In the genomic region with DNA sequence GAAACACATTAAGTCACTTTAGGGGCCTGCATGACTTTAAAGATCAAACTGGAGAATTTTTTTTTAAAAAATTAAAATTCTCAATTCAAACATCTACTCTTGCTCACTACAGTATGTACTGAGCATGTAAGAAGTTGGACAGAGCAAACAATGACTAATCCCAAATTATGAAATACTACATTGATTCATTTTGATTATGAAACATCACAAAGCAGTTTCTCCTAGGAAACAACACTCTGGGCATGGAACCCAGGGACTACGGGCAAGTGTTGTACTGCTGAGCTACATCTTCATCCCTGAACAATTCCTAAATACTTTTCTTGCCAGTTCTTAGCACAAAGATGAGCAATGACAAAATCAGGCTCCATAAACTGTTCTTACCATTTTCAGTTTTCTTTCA, we compare ENCODE assay signal across 24 mouse cellular contexts. TPM values are rescaled to one million over a fixed set of nuclear protein-coding genes. Genes with fewer than 3 reads are reported as not detected.
DNase-seq lines count a peak whose midpoint lies in the region; ATAC-seq and TF ChIP-seq lines count a peak whose summit lies in the region.
"Had no signal": no experiment of that assay in that cellular context is flagged by ENCODE, and none has a peak within 500 bp of the region (broad histone marks: within the 10 kb centered on the region; RNA-seq: fewer than 3 reads in every experiment).

No protein-coding gene starts in this region.

- dilution Hi-C loops in CH12.LX (cut with MboI; ENCODE audit: extremely low pct_ligation_motif_present, extremely low pct_unique_long_range_greater_than_20kb, low sequenced_read_pairs), result no loop called here

- TF ChIP-seq RAD21 in CH12.LX (IDR thresholded peaks at IDR 0.05; ENCODE audit: low read depth, low read length), result no peak

- in situ Hi-C loops in CH12.LX (cut with MboI; ENCODE audit: low pct_ligation_motif_present, low pct_unique_long_range_greater_than_20kb, low sequenced_read_pairs), result no loop called here

- H3K27me3 ChIP-seq in lung, postnatal 0 days (replicated peaks; ENCODE audit: insufficient read depth, low read length), result no peaks in the 10 kb centered on the region
- no peaks in the 10 kb centered on the region for H3K27me3 ChIP-seq in CH12.LX (replicated peaks)
- H3K27me3 ChIP-seq in forebrain, embryonic 15.5 days, result no peaks in the 10 kb centered on the region
- H3K27me3 ChIP-seq: stomach, embryonic 15.5 days had no signal

- no peak for TF ChIP-seq POLR2A in CH12.LX (IDR thresholded peaks at IDR 0.05; ENCODE audit: low read depth, low read length)

- H3K36me3 ChIP-seq in lung, postnatal 0 days (ENCODE audit: insufficient read depth, low read length), result no peaks in the 10 kb centered on the region
- peaks cover 0 to 4% of the 10 kb centered on the region in 2 experiments for H3K36me3 ChIP-seq in CH12.LX (replicated peaks in 1 of 2; ENCODE audit: control insufficient read depth in 1 of 2, insufficient read depth in 1 of 2, low read length in 1 of 2)
- H3K36me3 ChIP-seq in forebrain, embryonic 15.5 days, result no peaks in the 10 kb centered on the region
- H3K36me3 ChIP-seq: embryonic facial prominence, embryonic 12.5 days; kidney, embryonic 15.5 days; limb, embryonic 15.5 days; neural tube, embryonic 15.5 days; stomach, embryonic 15.5 days had no signal

- 66% methylated on average over 1 of the region's 1 CpGs for WGBS in lung, postnatal 0 days
- WGBS in forebrain, embryonic 15.5 days, result 67% methylated on average over 1 of the region's 1 CpGs

- no peak overlapping the region for H3K9ac ChIP-seq in lung, postnatal 0 days (replicated peaks; ENCODE audit: low read depth)
- H3K9ac ChIP-seq in CH12.LX (ENCODE audit: insufficient read depth, low read depth), result peak overlapping the region; percentile 68
- H3K9ac ChIP-seq in forebrain, embryonic 15.5 days (replicated peaks), result no peak overlapping the region
- H3K9ac ChIP-seq: embryonic facial prominence, embryonic 12.5 days; forebrain, embryonic 13.5 days; kidney, embryonic 15.5 days; limb, embryonic 15.5 days; lung, embryonic 14.5 days; neural tube, embryonic 15.5 days; stomach, embryonic 15.5 days had no signal

- no peaks in the 10 kb centered on the region for H3K9me3 ChIP-seq in lung, postnatal 0 days (ENCODE audit: low read length)
- no peaks in the 10 kb centered on the region for H3K9me3 ChIP-seq in CH12.LX (replicated peaks; ENCODE audit: low read length)
- H3K9me3 ChIP-seq in forebrain, embryonic 15.5 days, result no peaks in the 10 kb centered on the region
- H3K9me3 ChIP-seq: embryonic facial prominence, embryonic 12.5 days; forebrain, embryonic 13.5 days; kidney, embryonic 15.5 days; limb, embryonic 15.5 days; neural tube, embryonic 15.5 days; stomach, embryonic 15.5 days had no signal

- no peaks in the 10 kb centered on the region for H3K4me1 ChIP-seq in lung, postnatal 0 days (ENCODE audit: insufficient read depth, low read depth, low read length)
- peaks cover 3 to 37% of the 10 kb centered on the region in 2 experiments; a peak in 3 of 4 replicates for H3K4me1 ChIP-seq in CH12.LX (ENCODE audit: control insufficient read depth in 1 of 2, insufficient read depth in 2 of 2)
- no peaks in the 10 kb centered on the region for H3K4me1 ChIP-seq in forebrain, embryonic 15.5 days
- H3K4me1 ChIP-seq: embryonic facial prominence, embryonic 12.5 days; forebrain, embryonic 13.5 days; kidney, embryonic 15.5 days; limb, embryonic 15.5 days; neural tube, embryonic 15.5 days; stomach, embryonic 15.5 days had no signal

- no peak for TF ChIP-seq EP300 in lung, postnatal 0 days (IDR thresholded peaks at IDR 0.05)
- TF ChIP-seq EP300 in CH12.LX (IDR thresholded peaks at IDR 0.05; ENCODE audit: low read length), result no peak

- no peak for DNase-seq in frontal cortex, postnatal 36 days (ENCODE audit: low spot score in 2 of 2)
- DNase-seq in lung, postnatal 0 days (ENCODE audit: low spot score), result peak; percentile 35
- no peak for DNase-seq in lung, postnatal 4 days
- DNase-seq in CH12.LX (ENCODE audit: extremely low read depth), result no peak
- no peak for DNase-seq in cerebellum, adult 18-20 months
- DNase-seq: adrenal gland, postnatal 10 days; B cell, adult 2 months; cerebellum, adult 2 months; spleen, adult 18-20 months had no signal

- TF ChIP-seq CTCF in lung, postnatal 0 days (IDR thresholded peaks at IDR 0.05), result no peak
- no peak for TF ChIP-seq CTCF in CH12.LX (conservative IDR thresholded peaks at IDR 0.05 in 1 of 2, IDR thresholded peaks at IDR 0.05 in 1 of 2; ENCODE audit: low read depth in 2 of 2, low read length in 2 of 2)

- peaks cover 7% of the 10 kb centered on the region for H3K79me2 ChIP-seq in CH12.LX (replicated peaks; ENCODE audit: control insufficient read depth, extremely low read depth, insufficient read depth, poor library complexity, severe bottlenecking)

- ATAC-seq in frontal cortex, adult (ENCODE audit: low TSS enrichment), result peak; percentile 19
- ATAC-seq in lung, postnatal 0 days, result peak; percentile 50
- ATAC-seq in granulocyte monocyte progenitor cell, adult 5-6 weeks (replicated peaks; ENCODE audit: poor library complexity, severe bottlenecking), result peak; percentile 60
- no peak for ATAC-seq in forebrain, embryonic 15.5 days (replicated peaks)
- ATAC-seq: hindbrain, embryonic 16.5 days; intestine, embryonic 16.5 days; midbrain, embryonic 16.5 days had no signal

- H3K4me3 ChIP-seq in lung, postnatal 0 days (ENCODE audit: low read depth, low read length), result no peak overlapping the region
- H3K4me3 ChIP-seq in CH12.LX (replicated peaks in 1 of 3; ENCODE audit: low read depth in 2 of 3, low read length in 2 of 3, poor library complexity in 1 of 3), result peak overlapping the region; percentile 38 to 70 (median 52)
- H3K4me3 ChIP-seq in forebrain, embryonic 15.5 days, result no peak overlapping the region
- H3K4me3 ChIP-seq: embryonic facial prominence, embryonic 12.5 days; erythroblast, embryonic 14.5 days; forebrain, embryonic 13.5 days; heart, adult 2 months; kidney, embryonic 15.5 days; limb, embryonic 15.5 days; neural tube, embryonic 15.5 days; stomach, embryonic 15.5 days had no signal

- H3K27ac ChIP-seq in lung, postnatal 0 days (ENCODE audit: low read length), result no peak overlapping the region
- H3K27ac ChIP-seq in CH12.LX (ENCODE audit: insufficient read depth, low read depth), result peak overlapping the region; percentile 52; the same call in 1 of the 2 replicates
- no peak overlapping the region for H3K27ac ChIP-seq in forebrain, embryonic 15.5 days (replicated peaks)
- H3K27ac ChIP-seq: embryonic facial prominence, embryonic 12.5 days; forebrain, embryonic 13.5 days; heart, adult 2 months; kidney, embryonic 15.5 days; limb, embryonic 15.5 days; neural tube, embryonic 15.5 days; stomach, embryonic 15.5 days had no signal

- no peak overlapping the region for H3K4me2 ChIP-seq in lung, postnatal 0 days (replicated peaks; ENCODE audit: low read depth, low read length)
- peak overlapping the region; percentile 89 for H3K4me2 ChIP-seq in CH12.LX (ENCODE audit: insufficient read depth, low read depth, poor library complexity, severe bottlenecking)
- no peak overlapping the region for H3K4me2 ChIP-seq in forebrain, embryonic 15.5 days (replicated peaks)
- H3K4me2 ChIP-seq: embryonic facial prominence, embryonic 12.5 days; forebrain, embryonic 13.5 days; kidney, embryonic 15.5 days; limb, embryonic 15.5 days; lung, embryonic 14.5 days; neural tube, embryonic 15.5 days; stomach, embryonic 15.5 days had no signal

TF ChIP-seq in CH12.LX, 34 proteins besides CTCF, POLR2A, EP300 and RAD21:
- TF ChIP-seq KAT2A (IDR thresholded peaks at IDR 0.05; ENCODE audit: insufficient replicate concordance, low read length), result no peak
- TF ChIP-seq GABPA (IDR thresholded peaks at IDR 0.05; ENCODE audit: insufficient replicate concordance, low read depth, low read length), result no peak
- TF ChIP-seq JUN (IDR thresholded peaks at IDR 0.05; ENCODE audit: insufficient read depth, low read depth, low read length), result no peak
- no peak for TF ChIP-seq CHD1 (IDR thresholded peaks at IDR 0.05; ENCODE audit: low read depth, low read length)
- no peak for TF ChIP-seq PAX5 (IDR thresholded peaks at IDR 0.05; ENCODE audit: low read length)
- TF ChIP-seq ZC3H11A (IDR thresholded peaks at IDR 0.05; ENCODE audit: low read depth, low read length), result no peak
- TF ChIP-seq CHD2 (IDR thresholded peaks at IDR 0.05; ENCODE audit: low read length), result no peak
- TF ChIP-seq UBTF (IDR thresholded peaks at IDR 0.05; ENCODE audit: low read depth, low read length), result no peak
- TF ChIP-seq ETS1 (conservative IDR thresholded peaks at IDR 0.05; ENCODE audit: low read depth, low read length), result no peak
- TF ChIP-seq TCF12 (IDR thresholded peaks at IDR 0.05; ENCODE audit: low read depth, low read length), result no peak
- no peak for TF ChIP-seq USF1 (IDR thresholded peaks at IDR 0.05; ENCODE audit: low read depth, low read length)
- TF ChIP-seq ZMIZ1 (IDR thresholded peaks at IDR 0.05; ENCODE audit: low read depth, low read length), result no peak
- no peak for TF ChIP-seq ELF1 (IDR thresholded peaks at IDR 0.05; ENCODE audit: low read depth, low read length)

RNA-seq across cellular contexts. Expression of a gene that starts 0.7 kb away (rescaled TPM):
- 1.4 and 1.5 TPM in 2 replicates for polyA plus RNA-seq in lung, postnatal 0 days (2015; fragmentation: Nextera tagmentation; extraction: Ambion mirVana)
- total RNA-seq in CH12.LX (2012; rRNA removed), result 10.2 and 12.6 TPM in 2 replicates
- total RNA-seq in CH12.LX (2014; rRNA removed), result 27.9 and 28.5 TPM in 2 replicates
- 30.8 and 34.2 TPM in 2 replicates for polyA plus RNA-seq in CH12.LX (2012; ENCODE audit: insufficient read length, low read depth)
- 0.77 and 2.1 TPM in 2 replicates for total RNA-seq in granulocyte monocyte progenitor cell, adult 5-6 weeks (2014; fragmentation: Nextera tagmentation)
- total RNA-seq in granulocyte monocyte progenitor cell, adult 5-6 weeks (2017), result 0.78 and 1.3 TPM in 2 replicates
- 0.31 and 0.53 TPM in 2 replicates for polyA plus RNA-seq in forebrain, embryonic 15.5 days (2015; fragmentation: Nextera tagmentation; extraction: Ambion mirVana)
- polyA plus RNA-seq: erythroblast, embryonic 14.5 days had no signal

RNA-seq across cellular contexts. Expression of a gene that starts 52.9 kb away (rescaled TPM):
- polyA plus RNA-seq in lung, postnatal 0 days (2015; fragmentation: Nextera tagmentation; extraction: Ambion mirVana), result 18.8 and 18.9 TPM in 2 replicates
- total RNA-seq in CH12.LX (2012; rRNA removed) (43.9 and 44.5 TPM in 2 replicates), CH12.LX (2014; rRNA removed) (73.1 and 74.8 TPM in 2 replicates)
- 74.3 and 77.5 TPM in 2 replicates for polyA plus RNA-seq in CH12.LX (2012; ENCODE audit: insufficient read length, low read depth)
- total RNA-seq in granulocyte monocyte progenitor cell, adult 5-6 weeks (2014; fragmentation: Nextera tagmentation), result 41.3 and 47.2 TPM in 2 replicates
- 47.4 and 49.3 TPM in 2 replicates for total RNA-seq in granulocyte monocyte progenitor cell, adult 5-6 weeks (2017)
- polyA plus RNA-seq in forebrain, embryonic 15.5 days (2015; fragmentation: Nextera tagmentation; extraction: Ambion mirVana), result 12.0 and 12.2 TPM in 2 replicates

Comparison
In these comparisons a context has a peak if more than half of its experiments do, and no peak if none do; other contexts are left out.
1. H3K4me3 ChIP-seq: peak in CH12.LX (3 of 3); none in lung, postnatal 0 days (single experiment) and forebrain, embryonic 15.5 days (single experiment).
2. RNA of a gene that starts 0.7 kb away (polyA plus RNA-seq): 30.8 to 34.2 TPM in CH12.LX; 1.4 to 1.5 TPM in lung, postnatal 0 days and 0.31 to 0.53 TPM in forebrain, embryonic 15.5 days; every median in the first group is over 10 times any median in the second.